Mouse (Mus musculus): Measurements from ENCODE around the gene Alkbh3. TPM values are rescaled to one million over a fixed set of nuclear protein-coding genes. Genes with fewer than 3 reads are reported as not detected.

The Alkbh3 gene
- polyA plus RNA-seq, 1 experiment from 2014 or later = 72.2 TPM

Other genes starting within 250 kb of the Alkbh3 start
- 92.9 and 93.6 TPM in 2 replicates for gene Ext2, start 188.2 kb downstream of the Alkbh3 start, polyA plus RNA-seq (2015; fragmentation: Nextera tagmentation; extraction: Ambion mirVana)
- gene Accs, start 160.9 kb downstream of the Alkbh3 start, polyA plus RNA-seq (2015; fragmentation: Nextera tagmentation; extraction: Ambion mirVana) = 5.4 and 6.8 TPM in 2 replicates
- not detected in 2 replicates for gene Accsl, start 141.7 kb downstream of the Alkbh3 start, polyA plus RNA-seq (2015; fragmentation: Nextera tagmentation; extraction: Ambion mirVana)
- gene Gm13889, start 53.6 kb downstream of the Alkbh3 start, polyA plus RNA-seq (2015; fragmentation: Nextera tagmentation; extraction: Ambion mirVana) = 14.4 and 16.4 TPM in 2 replicates
- not detected in 2 replicates for gene Gm27027, start 14.5 kb downstream of the Alkbh3 start, polyA plus RNA-seq (2015; fragmentation: Nextera tagmentation; extraction: Ambion mirVana)
- 157 and 159 TPM in 2 replicates for gene Hsd17b12, start 147.2 kb upstream of the Alkbh3 start, polyA plus RNA-seq (2015; fragmentation: Nextera tagmentation; extraction: Ambion mirVana)